Mouse (Mus musculus): ENCODE measurements around the gene Mark2. TPM values are rescaled to one million over a fixed set of nuclear protein-coding genes. Genes with fewer than 3 reads are reported as not detected.
A peak's percentile ranks its signal among the peaks of the same experiment; 100 is the strongest.

Mark2 gene
- polyA plus RNA-seq, 1 experiment from 2014 or later = 40.5 TPM

- H3K27me3 ChIP-seq (replicated peaks; ENCODE audit: control insufficient read depth, insufficient read depth, low read length) = no peaks in the 10 kb centered on the region
- H3K27ac ChIP-seq (ENCODE audit: low read depth, low read length) = no peak overlapping the region
- WGBS = 51% methylated on average over 5 of the region's 5 CpGs
- H3K9me3 ChIP-seq (ENCODE audit: control insufficient read depth, low read length) = no peaks in the 10 kb centered on the region
- no peak for ATAC-seq
- no peaks in the 10 kb centered on the region for H3K36me3 ChIP-seq (ENCODE audit: control insufficient read depth, insufficient read depth, low read length)
- peak overlapping the region; percentile 90 for H3K4me2 ChIP-seq (ENCODE audit: low read length)
- peak overlapping the region; percentile 95 for H3K4me3 ChIP-seq (ENCODE audit: low read length)
- H3K9ac ChIP-seq (ENCODE audit: low read depth, low read length) = peak overlapping the region; percentile 89
- peaks cover 37% of the 10 kb centered on the region for H3K4me1 ChIP-seq (ENCODE audit: control insufficient read depth, insufficient read depth, low read depth, low read length)
Observed at GRCm38 (mm10) chr19:7339026-7339425, 2.6 kb downstream of the Mark2 start.

DNA sequence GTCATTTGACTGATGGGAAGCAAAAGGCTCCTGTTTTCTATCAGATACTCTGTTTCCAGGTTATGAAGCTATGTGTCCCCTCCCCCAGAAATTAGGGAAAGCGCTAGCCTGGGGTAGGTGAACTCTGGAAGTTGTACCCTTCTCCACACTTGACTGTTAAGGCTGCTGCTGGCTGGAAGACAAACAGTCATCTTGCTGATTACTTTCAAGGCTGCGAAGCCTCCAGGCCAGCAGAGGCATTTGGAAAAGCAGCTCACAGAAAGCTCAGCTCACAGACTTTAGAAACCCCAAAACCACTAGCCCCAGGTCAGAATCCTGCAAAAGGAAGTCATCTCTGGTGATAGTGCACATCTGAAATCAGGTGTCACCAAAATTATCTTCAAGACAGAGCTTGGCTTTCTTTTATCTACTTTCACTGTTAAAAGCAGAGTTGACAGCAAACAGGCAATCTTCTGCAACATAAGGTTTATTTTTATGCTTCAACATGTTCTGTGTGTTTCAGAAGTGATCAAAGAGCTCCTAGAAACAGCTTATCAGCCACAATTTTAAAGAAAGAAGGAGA is 3.8 kb downstream of the Mark2 start:
- Histone ChIP-seq H3K4me1 (ENCODE audit: control insufficient read depth, insufficient read depth, low read depth, low read length) (peaks cover 37% of the 10 kb centered on the region), H3K9ac (ENCODE audit: low read depth, low read length) (no peak overlapping the region), H3K9me3 (ENCODE audit: control insufficient read depth, low read length) (no peaks in the 10 kb centered on the region), H3K4me2 (ENCODE audit: low read length) (no peak overlapping the region), H3K4me3 (ENCODE audit: low read length) (no peak overlapping the region), H3K27ac (ENCODE audit: low read depth, low read length) (no peak overlapping the region), H3K27me3 (replicated peaks; ENCODE audit: control insufficient read depth, insufficient read depth, low read length) (no peaks in the 10 kb centered on the region), H3K36me3 (ENCODE audit: control insufficient read depth, insufficient read depth, low read length) (no peaks in the 10 kb centered on the region)
- ATAC-seq = no peak
- WGBS = 93% methylated on average over 2 of the region's 2 CpGs

GRCm38 (mm10) chr19:7335656-7336055 is 6.0 kb downstream of the Mark2 start:
- 87% methylated on average over 4 of the region's 4 CpGs for WGBS
- Histone ChIP-seq H3K4me1 (ENCODE audit: control insufficient read depth, insufficient read depth, low read depth, low read length) (peaks cover 35% of the 10 kb centered on the region), H3K4me3 (ENCODE audit: low read length) (no peak overlapping the region), H3K27ac (ENCODE audit: low read depth, low read length) (no peak overlapping the region), H3K27me3 (replicated peaks; ENCODE audit: control insufficient read depth, insufficient read depth, low read length) (no peaks in the 10 kb centered on the region), H3K36me3 (ENCODE audit: control insufficient read depth, insufficient read depth, low read length) (no peaks in the 10 kb centered on the region), H3K9me3 (ENCODE audit: control insufficient read depth, low read length) (no peaks in the 10 kb centered on the region), H3K4me2 (ENCODE audit: low read length) (no peak overlapping the region), H3K9ac (ENCODE audit: low read depth, low read length) (no peak overlapping the region)
- ATAC-seq = no peak

GRCm38 (mm10) chr19:7334049-7334448 is 7.6 kb downstream of the Mark2 start:
- H3K27ac ChIP-seq (ENCODE audit: low read depth, low read length) = no peak overlapping the region
- no peak overlapping the region for H3K9ac ChIP-seq (ENCODE audit: low read depth, low read length)
- peaks cover 21% of the 10 kb centered on the region for H3K4me1 ChIP-seq (ENCODE audit: control insufficient read depth, insufficient read depth, low read depth, low read length)
- H3K9me3 ChIP-seq (ENCODE audit: control insufficient read depth, low read length) = no peaks in the 10 kb centered on the region
- H3K36me3 ChIP-seq (ENCODE audit: control insufficient read depth, insufficient read depth, low read length) = no peaks in the 10 kb centered on the region
- no peak overlapping the region for H3K4me2 ChIP-seq (ENCODE audit: low read length)
- H3K4me3 ChIP-seq (ENCODE audit: low read length) = no peak overlapping the region
- no peaks in the 10 kb centered on the region for H3K27me3 ChIP-seq (replicated peaks; ENCODE audit: control insufficient read depth, insufficient read depth, low read length)
- ATAC-seq = no peak
- WGBS = 83% methylated on average over 2 of the region's 2 CpGs

GRCm38 (mm10) chr19:7321391-7321790 is 20.3 kb downstream of the Mark2 start:
- no peaks in the 10 kb centered on the region for H3K36me3 ChIP-seq (ENCODE audit: control insufficient read depth, insufficient read depth, low read length)
- H3K9ac ChIP-seq (ENCODE audit: low read depth, low read length) = no peak overlapping the region
- 80% methylated on average over 3 of the region's 3 CpGs for WGBS
- no peaks in the 10 kb centered on the region for H3K4me1 ChIP-seq (ENCODE audit: control insufficient read depth, insufficient read depth, low read depth, low read length)
- no peaks in the 10 kb centered on the region for H3K27me3 ChIP-seq (replicated peaks; ENCODE audit: control insufficient read depth, insufficient read depth, low read length)
- no peak for ATAC-seq
- no peak overlapping the region for H3K4me3 ChIP-seq (ENCODE audit: low read length)
- no peaks in the 10 kb centered on the region for H3K9me3 ChIP-seq (ENCODE audit: control insufficient read depth, low read length)
- H3K4me2 ChIP-seq (ENCODE audit: low read length) = no peak overlapping the region
- H3K27ac ChIP-seq (ENCODE audit: low read depth, low read length) = no peak overlapping the region

DNA sequence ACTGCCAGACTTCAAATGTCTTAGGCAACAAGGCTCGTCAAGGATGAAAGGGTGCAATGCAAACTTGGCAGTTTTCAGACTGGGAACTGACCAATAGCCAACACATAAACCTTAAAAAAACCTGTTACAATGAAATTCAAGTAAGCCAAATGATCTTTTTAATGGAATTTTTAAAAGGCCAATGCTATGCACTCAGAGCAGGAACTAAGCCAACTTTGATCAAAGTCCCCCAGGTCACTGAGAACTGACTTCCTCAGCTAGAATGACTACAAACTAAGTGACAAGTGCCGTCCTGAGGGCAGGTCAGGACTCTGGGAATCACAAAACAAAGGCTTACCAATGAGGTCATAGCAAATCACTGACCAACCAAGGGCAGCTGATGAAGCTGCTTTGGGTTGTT is 21.5 kb downstream of the Mark2 start:
- H3K27me3 ChIP-seq (replicated peaks; ENCODE audit: control insufficient read depth, insufficient read depth, low read length) = no peaks in the 10 kb centered on the region
- 62% methylated on average over 2 of the region's 2 CpGs for WGBS

DNA sequence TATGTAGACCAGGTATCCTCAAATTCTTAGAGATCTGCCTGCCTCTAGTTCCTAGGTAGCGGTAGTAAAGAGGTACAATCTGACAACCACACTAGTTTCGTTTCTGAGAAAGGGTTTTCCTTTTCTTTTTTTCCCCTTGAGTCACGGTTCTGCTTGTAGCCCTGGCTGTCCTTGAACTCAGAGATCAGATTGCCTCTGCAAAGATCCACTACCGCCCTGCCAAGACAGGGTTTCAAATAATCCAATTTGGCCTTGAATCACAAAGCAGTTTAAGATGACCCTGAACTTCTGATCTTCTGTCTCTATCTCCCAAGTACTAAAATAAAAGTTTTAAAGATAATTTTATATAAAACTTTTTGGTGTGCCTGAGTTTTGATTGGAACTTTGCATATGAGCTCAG is 23.9 kb downstream of the Mark2 start:
- H3K27me3 ChIP-seq (replicated peaks; ENCODE audit: control insufficient read depth, insufficient read depth, low read length) = no peaks in the 10 kb centered on the region
- 87% methylated on average over 4 of the region's 4 CpGs for WGBS
- no peak overlapping the region for H3K4me3 ChIP-seq (ENCODE audit: low read length)
- ATAC-seq = no peak
- no peaks in the 10 kb centered on the region for H3K9me3 ChIP-seq (ENCODE audit: control insufficient read depth, low read length)
- H3K27ac ChIP-seq (ENCODE audit: low read depth, low read length) = no peak overlapping the region
- no peaks in the 10 kb centered on the region for H3K36me3 ChIP-seq (ENCODE audit: control insufficient read depth, insufficient read depth, low read length)
- peaks cover 7% of the 10 kb centered on the region for H3K4me1 ChIP-seq (ENCODE audit: control insufficient read depth, insufficient read depth, low read depth, low read length)
- no peak overlapping the region for H3K4me2 ChIP-seq (ENCODE audit: low read length)
- H3K9ac ChIP-seq (ENCODE audit: low read depth, low read length) = no peak overlapping the region

More for the DNA sequence above, 21.5 kb downstream of the Mark2 start:
- Histone ChIP-seq H3K36me3 (ENCODE audit: control insufficient read depth, insufficient read depth, low read length) (no peaks in the 10 kb centered on the region), H3K27ac (ENCODE audit: low read depth, low read length) (no peak overlapping the region), H3K9ac (ENCODE audit: low read depth, low read length) (no peak overlapping the region), H3K4me3 (ENCODE audit: low read length) (no peak overlapping the region), H3K4me1 (ENCODE audit: control insufficient read depth, insufficient read depth, low read depth, low read length) (peaks cover 3% of the 10 kb centered on the region), H3K9me3 (ENCODE audit: control insufficient read depth, low read length) (no peaks in the 10 kb centered on the region), H3K4me2 (ENCODE audit: low read length) (no peak overlapping the region)
- ATAC-seq = no peak

DNA sequence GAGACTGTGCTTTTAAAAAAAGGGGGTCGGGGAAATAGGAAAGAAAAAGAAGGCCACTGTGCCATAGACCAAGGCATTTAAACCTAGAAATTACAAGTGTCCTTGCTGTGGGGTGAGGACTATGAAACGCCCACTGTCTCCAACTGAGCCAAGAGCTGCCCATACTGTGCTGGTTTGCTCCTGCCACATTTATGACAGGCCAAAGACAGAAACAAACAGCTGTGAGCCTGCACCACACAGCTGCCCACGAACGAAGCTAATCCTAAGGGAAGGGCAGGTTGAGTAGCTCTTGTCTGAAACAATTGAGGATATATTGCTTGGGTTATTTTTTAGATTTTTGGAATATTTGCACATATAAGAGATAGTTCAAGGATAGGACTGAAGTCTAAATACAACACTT is 24.8 kb downstream of the Mark2 start:
- no peak for ATAC-seq
- no peaks in the 10 kb centered on the region for H3K27me3 ChIP-seq (replicated peaks; ENCODE audit: control insufficient read depth, insufficient read depth, low read length)
- no peaks in the 10 kb centered on the region for H3K36me3 ChIP-seq (ENCODE audit: control insufficient read depth, insufficient read depth, low read length)
- peaks cover 10% of the 10 kb centered on the region for H3K4me1 ChIP-seq (ENCODE audit: control insufficient read depth, insufficient read depth, low read depth, low read length)
- no peak overlapping the region for H3K4me2 ChIP-seq (ENCODE audit: low read length)
- WGBS = 81% methylated on average over 4 of the region's 4 CpGs
- H3K27ac ChIP-seq (ENCODE audit: low read depth, low read length) = no peak overlapping the region
- H3K9ac ChIP-seq (ENCODE audit: low read depth, low read length) = no peak overlapping the region
- H3K4me3 ChIP-seq (ENCODE audit: low read length) = no peak overlapping the region
- no peaks in the 10 kb centered on the region for H3K9me3 ChIP-seq (ENCODE audit: control insufficient read depth, low read length)

- Histone ChIP-seq H3K36me3 (ENCODE audit: control insufficient read depth, insufficient read depth, low read length) (no peaks in the 10 kb centered on the region), H3K9ac (ENCODE audit: low read depth, low read length) (no peak overlapping the region), H3K4me2 (ENCODE audit: low read length) (no peak overlapping the region), H3K4me1 (ENCODE audit: control insufficient read depth, insufficient read depth, low read depth, low read length) (peaks cover 21% of the 10 kb centered on the region), H3K27me3 (replicated peaks; ENCODE audit: control insufficient read depth, insufficient read depth, low read length) (no peaks in the 10 kb centered on the region), H3K4me3 (ENCODE audit: low read length) (no peak overlapping the region), H3K27ac (ENCODE audit: low read depth, low read length) (no peak overlapping the region), H3K9me3 (ENCODE audit: control insufficient read depth, low read length) (no peaks in the 10 kb centered on the region)
- ATAC-seq = no peak
- 78% methylated on average over 4 of the region's 4 CpGs for WGBS
Observed at GRCm38 (mm10) chr19:7315587-7315984, 26.1 kb downstream of the Mark2 start.

All from hindbrain, embryonic 16.5 days (tissue).